Mouse (Mus musculus) skeletal muscle tissue, adult 2 months (tissue): ENCODE measurements around the gene Gpx7.
"Not testable (repeated sequence)": the region's sequence is repeated elsewhere in the genome, so short reads cannot be mapped to it uniquely, and the experiment has no call there.

Experiments
- DNase-seq: peaks from one replicate; pipeline ENCODE4 v3.0.0-alpha.2; 2012; ENCODE audit warnings: low read depth, low spot score

Gene Gpx7

GRCm38 (mm10) chr4:108391124-108391523 is 15.6 kb downstream of the Gpx7 start:
- DNase-seq: no peak

- no peak for DNase-seq
These were observed 18.0 kb downstream of the Gpx7 start for GRCm38 (mm10) chr4:108388741-108389140.

GRCm38 (mm10) chr4:108387681-108388253 is 19.0 kb downstream of the Gpx7 start:
- peak; percentile 64 for DNase-seq

GRCm38 (mm10) chr4:108387106-108387505 is 19.7 kb downstream of the Gpx7 start:
- DNase-seq: no peak

GRCm38 (mm10) chr4:108386087-108386486 is 20.7 kb downstream of the Gpx7 start:
- peak; percentile 25 for DNase-seq

- no peak for DNase-seq
These were observed 23.5 kb downstream of the Gpx7 start, which contains the start of gene Shisal2a for GRCm38 (mm10) chr4:108383183-108383714. TSS of gene Shisal2a (minus strand) at chr4:108383349.

- no peak for DNase-seq
These were observed 26.6 kb downstream of the Gpx7 start for GRCm38 (mm10) chr4:108380146-108380545.

GRCm38 (mm10) chr4:108379476-108379875 is 27.3 kb downstream of the Gpx7 start:
- no peak for DNase-seq

- DNase-seq: no peak
These were observed 34.6 kb downstream of the Gpx7 start for GRCm38 (mm10) chr4:108372166-108372565.

GRCm38 (mm10) chr4:108371421-108371820 is 35.3 kb downstream of the Gpx7 start:
- no peak for DNase-seq

GRCm38 (mm10) chr4:108370409-108370808 is 36.4 kb downstream of the Gpx7 start:
- no peak for DNase-seq

- DNase-seq: peak; percentile 32
These were observed 37.5 kb downstream of the Gpx7 start for GRCm38 (mm10) chr4:108369254-108369653.

GRCm38 (mm10) chr4:108364111-108364476 is 42.7 kb downstream of the Gpx7 start:
- DNase-seq: peak; percentile 79

GRCm38 (mm10) chr4:108363355-108364110 is 43.2 kb downstream of the Gpx7 start:
- DNase-seq: no peak

GRCm38 (mm10) chr4:108362321-108363261 is 44.2 kb downstream of the Gpx7 start:
- no peak for DNase-seq

- no peak for DNase-seq
These were observed 46.4 kb downstream of the Gpx7 start for GRCm38 (mm10) chr4:108360136-108361055.

GRCm38 (mm10) chr4:108358498-108358897 is 48.3 kb downstream of the Gpx7 start:
- no peak for DNase-seq

GRCm38 (mm10) chr4:108357458-108357857 is 49.3 kb downstream of the Gpx7 start:
- no peak for DNase-seq

GRCm38 (mm10) chr4:108353591-108353990 is 53.2 kb downstream of the Gpx7 start:
- not testable (repeated sequence) for DNase-seq

GRCm38 (mm10) chr4:108350819-108351218 is 55.9 kb downstream of the Gpx7 start:
- no peak for DNase-seq
